Mouse (Mus musculus) frontal cortex, adult 2 months (tissue): ENCODE results near the gene Sub1. TPM values are rescaled to one million over a fixed set of nuclear protein-coding genes. Genes with fewer than 3 reads are reported as not detected.

Experiments
- DNase-seq, 2 experiments: peaks; one replicate each; pipeline ENCODE4 v3.0.0; 2022; ENCODE audit warnings: low spot score in 1 of 2; ENCODE audit errors: extremely low spot score in 1 of 2
- polyA plus RNA-seq: library from polyadenylated mRNA; depleted of rRNA; stranded (reverse); fragments of >200 nt; gene quantifications from 2 replicates; pipeline ENCODE4 v1.2.3, GENCODE M21; 2012; rRNA removed

The Sub1 gene
- polyA plus RNA-seq, 1 experiment = 225 TPM

- DNase-seq = no peak
These were observed 26.2 kb downstream of the Sub1 start for GRCm38 (mm10) chr15:11970621-11971020.

- DNase-seq = no peak
These were observed 27.9 kb downstream of the Sub1 start for GRCm38 (mm10) chr15:11968851-11969250.

- DNase-seq = peak in 1 of 2 experiments; percentile 74
These were observed 30.4 kb downstream of the Sub1 start for GRCm38 (mm10) chr15:11966367-11966766.

DNA sequence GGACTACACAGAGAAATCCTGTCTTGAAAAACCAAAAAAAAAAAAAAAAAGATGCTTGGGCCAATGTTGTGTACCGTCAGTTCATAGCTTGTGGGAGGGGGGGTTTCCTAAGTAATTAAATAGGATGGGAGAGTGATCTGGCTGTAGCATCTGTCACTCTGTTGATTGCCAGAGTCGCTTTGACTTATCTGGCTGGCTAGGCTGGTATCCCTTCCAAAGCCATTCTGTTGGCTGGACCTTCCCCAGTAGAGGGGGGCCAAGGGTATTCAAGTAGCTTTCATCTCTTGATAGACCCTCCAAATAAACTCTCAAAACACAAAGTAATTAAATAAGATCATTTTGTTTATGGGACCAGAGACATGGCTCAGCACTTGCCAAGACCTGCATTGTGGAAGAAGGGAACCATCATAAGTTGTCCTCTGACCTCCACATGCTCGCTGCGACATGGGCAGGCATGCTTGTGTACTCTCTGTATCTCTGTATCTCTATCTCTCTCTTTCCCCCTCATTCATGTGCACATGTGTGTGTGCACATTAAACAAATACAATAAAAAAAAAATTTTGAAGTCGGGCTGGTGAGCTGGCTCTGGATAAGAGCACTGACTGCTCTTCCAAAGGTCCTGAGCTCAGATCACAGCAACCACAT is 31.5 kb downstream of the Sub1 start:
- DNase-seq = no peak

GRCm38 (mm10) chr15:11963791-11964525 is 32.8 kb downstream of the Sub1 start:
- no peak for DNase-seq

DNA sequence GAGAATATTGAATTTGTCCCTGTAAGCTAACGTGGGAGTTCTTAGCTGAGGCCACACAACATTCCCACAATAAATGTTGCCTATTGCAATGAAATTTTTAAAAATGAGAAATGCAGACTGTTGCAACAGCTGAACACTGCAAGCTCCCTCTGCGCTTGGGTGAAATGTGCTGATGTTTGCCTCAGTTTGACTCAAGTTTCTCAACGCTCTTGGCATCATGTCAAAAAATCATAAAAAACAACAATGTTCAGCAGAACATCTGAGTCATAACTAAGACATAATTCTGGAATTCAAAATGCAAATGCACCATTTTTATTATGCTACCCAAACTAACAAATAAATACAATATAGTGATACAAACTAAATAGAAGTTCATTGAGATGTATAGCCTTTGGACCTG is 37.1 kb downstream of the Sub1 start:
- DNase-seq = no peak

DNA sequence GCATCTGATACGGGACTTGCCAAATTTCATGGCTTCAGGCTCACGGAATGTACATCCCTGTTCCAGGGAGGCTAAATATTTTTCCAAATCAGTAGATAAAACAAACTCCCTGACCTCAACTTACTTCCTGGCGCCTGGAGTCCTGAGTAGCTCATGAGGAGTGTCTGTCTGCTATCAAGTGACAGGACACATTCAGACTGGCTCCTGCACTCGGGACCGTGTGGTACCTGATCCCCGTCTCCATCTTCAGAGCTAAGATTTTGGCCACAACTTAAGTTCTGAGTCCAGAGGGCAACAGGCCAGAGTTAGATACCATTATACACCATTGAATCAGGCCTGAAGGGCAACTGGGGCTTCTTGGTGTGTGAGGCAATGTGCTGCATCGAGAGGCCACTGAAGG is 40.7 kb downstream of the Sub1 start:
- no peak for DNase-seq

GRCm38 (mm10) chr15:11954190-11954589 is 42.6 kb downstream of the Sub1 start:
- no peak for DNase-seq

- DNase-seq = no peak
These were observed 44.6 kb downstream of the Sub1 start for GRCm38 (mm10) chr15:11952159-11952558.

- no peak for DNase-seq
These were observed 45.6 kb downstream of the Sub1 start for GRCm38 (mm10) chr15:11951181-11951580.

GRCm38 (mm10) chr15:11950144-11950543 is 46.6 kb downstream of the Sub1 start:
- no peak for DNase-seq

DNA sequence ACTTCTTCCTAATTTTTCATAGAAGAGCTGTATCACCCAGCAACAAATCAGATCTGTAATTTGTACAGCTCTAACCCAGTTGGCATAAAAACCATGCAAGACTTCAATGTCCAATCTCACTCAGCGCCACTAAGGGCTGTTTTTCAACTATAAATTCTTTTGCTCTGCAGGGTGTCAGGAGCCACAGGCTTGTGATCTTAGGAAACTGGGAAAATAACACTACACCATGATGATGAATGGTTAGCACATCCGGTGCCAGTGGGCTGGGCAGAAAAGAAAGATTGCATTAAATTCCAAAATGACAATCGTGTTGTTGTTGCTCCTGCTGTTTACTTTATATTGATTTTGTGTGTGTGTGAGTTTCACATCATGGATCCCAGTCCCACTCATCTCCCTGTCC is 47.3 kb downstream of the Sub1 start:
- no peak for DNase-seq

DNA sequence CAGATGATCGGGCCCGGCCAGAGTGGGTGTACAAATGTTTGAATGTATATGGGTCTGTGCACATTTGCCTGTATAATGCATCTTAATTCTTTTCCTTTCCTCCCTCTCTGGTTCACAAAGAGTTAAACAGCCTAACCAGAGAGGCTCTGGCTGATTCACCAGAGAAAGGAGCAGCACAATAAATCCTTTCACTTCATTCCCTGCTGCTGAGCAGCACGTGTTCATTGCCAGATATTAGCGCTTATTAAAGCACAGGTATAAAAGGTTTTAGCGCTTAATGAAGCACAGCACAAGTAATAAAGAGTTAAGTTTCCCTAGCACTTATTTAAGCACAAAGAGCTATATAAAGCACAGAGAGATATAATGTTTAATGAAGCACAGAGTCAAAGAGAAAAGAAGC is 55.9 kb downstream of the Sub1 start:
- DNase-seq = no peak

Other genes starting within 250 kb of the Sub1 start
- gene Npr3, start 89.7 kb downstream of the Sub1 start, polyA plus RNA-seq = 1.8 and 2.9 TPM in 2 replicates
- 160 TPM in 2 replicates for gene Zfr, start 120.8 kb upstream of the Sub1 start, polyA plus RNA-seq
- gene Mtmr12, start 208.0 kb upstream of the Sub1 start, polyA plus RNA-seq = 24.5 and 24.7 TPM in 2 replicates